Mouse (Mus musculus): ENCODE data around the gene Mrpl54.

The Mrpl54 gene

GRCm38 (mm10) chr10:81261025-81261424 lies 5.7 kb downstream of the Mrpl54 start:
- DNase-seq (ENCODE audit: low spot score in 2 of 2), result no peak

- no peak for DNase-seq (ENCODE audit: low spot score in 2 of 2)
Measured at GRCm38 (mm10) chr10:81259225-81259884, 7.4 kb downstream of the Mrpl54 start.

GRCm38 (mm10) chr10:81257158-81258039 lies 9.3 kb downstream of the Mrpl54 start:
- peak in 1 of 2 experiments; percentile 50 for DNase-seq (ENCODE audit: low spot score in 2 of 2)

- no peak for DNase-seq (ENCODE audit: low spot score in 2 of 2)
Measured at GRCm38 (mm10) chr10:81254886-81255285, 11.8 kb downstream of the Mrpl54 start.

- peak; percentile 82 to 85 for DNase-seq (ENCODE audit: low spot score in 2 of 2)
Measured at GRCm38 (mm10) chr10:81252424-81253419, 14.0 kb downstream of the Mrpl54 start, which contains the start of gene Matk. Gene Matk, plus strand, starts transcription at chr10:81252935.

GRCm38 (mm10) chr10:81249442-81249841 lies 17.3 kb downstream of the Mrpl54 start:
- no peak for DNase-seq (ENCODE audit: low spot score in 2 of 2)

- no peak for DNase-seq (ENCODE audit: low spot score in 2 of 2)
Measured at GRCm38 (mm10) chr10:81247804-81248203, 18.9 kb downstream of the Mrpl54 start.

- DNase-seq (ENCODE audit: low spot score in 2 of 2), result no peak
Measured at GRCm38 (mm10) chr10:81245166-81245565, 21.6 kb downstream of the Mrpl54 start.

- DNase-seq (ENCODE audit: low spot score in 2 of 2), result peak in 1 of 2 experiments; percentile 72
Measured at GRCm38 (mm10) chr10:81244595-81244994, 22.1 kb downstream of the Mrpl54 start.

- no peak for DNase-seq (ENCODE audit: low spot score in 2 of 2)
Measured at GRCm38 (mm10) chr10:81244146-81244545, 22.6 kb downstream of the Mrpl54 start.

- DNase-seq (ENCODE audit: low spot score in 2 of 2), result no peak
Measured at GRCm38 (mm10) chr10:81242021-81242420, 24.7 kb downstream of the Mrpl54 start.

- no peak for DNase-seq (ENCODE audit: low spot score in 2 of 2)
Measured at GRCm38 (mm10) chr10:81240876-81241275, 25.9 kb downstream of the Mrpl54 start.

- DNase-seq (ENCODE audit: low spot score in 2 of 2), result no peak
Measured at GRCm38 (mm10) chr10:81238618-81239017, 28.1 kb downstream of the Mrpl54 start.

GRCm38 (mm10) chr10:81236471-81237268 lies 30.1 kb downstream of the Mrpl54 start:
- no peak for DNase-seq (ENCODE audit: low spot score in 2 of 2)

GRCm38 (mm10) chr10:81234206-81234605 lies 32.5 kb downstream of the Mrpl54 start:
- no peak for DNase-seq (ENCODE audit: low spot score in 2 of 2)

- no peak for DNase-seq (ENCODE audit: low spot score in 2 of 2)
Measured at GRCm38 (mm10) chr10:81233226-81233585, 33.5 kb downstream of the Mrpl54 start.

- peak; percentile 91 to 92 for DNase-seq (ENCODE audit: low spot score in 2 of 2)
Measured at GRCm38 (mm10) chr10:81232580-81233225, 34.0 kb downstream of the Mrpl54 start, which contains the start of gene Zfr2. Gene Zfr2, plus strand, starts transcription at chr10:81233155.

- DNase-seq (ENCODE audit: low spot score in 2 of 2), result no peak
Measured at GRCm38 (mm10) chr10:81231436-81231835, 35.3 kb downstream of the Mrpl54 start.

- peak; percentile 83 to 84 for DNase-seq (ENCODE audit: low spot score in 2 of 2)
Measured at GRCm38 (mm10) chr10:81230438-81231332, 36.0 kb downstream of the Mrpl54 start, which contains the start of gene Atcay. Gene Atcay, minus strand, starts transcription at chr10:81230833.

All from frontal cortex, postnatal 10 days (tissue).